Mouse (Mus musculus): ENCODE data around the gene Neu1.
"Not testable (repeated sequence)": the region's sequence is repeated elsewhere in the genome, so short reads cannot be mapped to it uniquely, and the experiment has no call there.

- not testable (repeated sequence) for TF ChIP-seq CTCF (conservative IDR thresholded peaks at IDR 0.05; ENCODE audit: low read length); NANOG (IDR thresholded peaks at IDR 0.05; ENCODE audit: borderline replicate concordance, low read length); POU5F1 (IDR thresholded peaks at IDR 0.05; ENCODE audit: borderline replicate concordance, low read length)
Measured at GRCm38 (mm10) chr17:34901948-34902347, 29.1 kb upstream of the Neu1 start.
